Mouse (Mus musculus) kidney, postnatal 10 days (tissue): ENCODE results near the gene Zcwpw1.
A peak's percentile ranks its signal among the peaks of the same experiment; 100 is the strongest.
"Not testable (repeated sequence)": the region's sequence is repeated elsewhere in the genome, so short reads cannot be mapped to it uniquely, and the experiment has no call there.

Experiments used
- DNase-seq: peaks from one replicate; pipeline ENCODE4 v3.0.0; 2021; ENCODE audit warnings: mixed read lengths

The Zcwpw1 gene

DNA sequence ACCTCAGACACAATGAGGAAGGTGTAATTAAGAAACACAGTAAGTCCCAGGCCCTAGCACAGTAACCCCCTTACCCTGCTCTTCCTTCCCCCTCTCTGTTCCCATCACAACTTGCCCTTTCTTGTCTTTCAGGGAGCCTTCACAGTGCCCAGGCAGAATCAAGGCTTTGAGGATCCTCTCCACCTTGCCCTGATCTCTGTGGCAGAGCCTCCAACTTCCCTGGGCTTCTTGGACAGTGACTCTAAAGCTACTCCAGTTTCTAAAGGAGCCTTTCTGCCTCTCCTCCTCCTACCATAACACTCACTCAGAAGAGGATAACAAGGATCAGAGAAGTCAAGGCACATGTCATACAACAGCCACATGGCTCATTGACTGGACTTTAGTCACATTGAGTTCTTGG is 49.0 kb downstream of the Zcwpw1 start:
- no peak for DNase-seq

GRCm38 (mm10) chr5:137837110-137837509 is 49.5 kb downstream of the Zcwpw1 start:
- DNase-seq: not testable (repeated sequence)

- DNase-seq: not testable (repeated sequence)
Measured at GRCm38 (mm10) chr5:137850313-137850712, 62.7 kb downstream of the Zcwpw1 start.

GRCm38 (mm10) chr5:137854907-137855306 is 67.3 kb downstream of the Zcwpw1 start:
- DNase-seq: not testable (repeated sequence)

DNA sequence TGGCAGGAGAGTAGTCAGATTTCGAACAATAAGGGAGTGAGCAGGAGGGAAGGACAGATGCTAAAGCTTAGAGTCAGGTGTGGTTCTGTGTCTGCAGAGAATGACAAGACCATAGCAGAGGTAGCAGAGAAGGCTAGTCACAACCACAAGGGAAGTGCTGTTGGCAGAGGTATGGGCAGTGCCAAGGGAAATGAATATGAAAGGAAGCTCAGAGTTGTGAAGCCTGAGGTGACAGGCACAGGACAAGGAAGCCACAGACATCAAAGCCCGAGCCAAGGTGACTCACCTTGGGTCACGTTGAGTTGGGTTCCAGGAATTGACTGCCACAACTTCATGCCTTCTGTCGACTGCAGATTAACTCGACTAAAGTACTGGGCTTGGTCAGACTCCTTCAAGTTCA is 69.3 kb downstream of the Zcwpw1 start:
- peak; percentile 19 for DNase-seq

DNA sequence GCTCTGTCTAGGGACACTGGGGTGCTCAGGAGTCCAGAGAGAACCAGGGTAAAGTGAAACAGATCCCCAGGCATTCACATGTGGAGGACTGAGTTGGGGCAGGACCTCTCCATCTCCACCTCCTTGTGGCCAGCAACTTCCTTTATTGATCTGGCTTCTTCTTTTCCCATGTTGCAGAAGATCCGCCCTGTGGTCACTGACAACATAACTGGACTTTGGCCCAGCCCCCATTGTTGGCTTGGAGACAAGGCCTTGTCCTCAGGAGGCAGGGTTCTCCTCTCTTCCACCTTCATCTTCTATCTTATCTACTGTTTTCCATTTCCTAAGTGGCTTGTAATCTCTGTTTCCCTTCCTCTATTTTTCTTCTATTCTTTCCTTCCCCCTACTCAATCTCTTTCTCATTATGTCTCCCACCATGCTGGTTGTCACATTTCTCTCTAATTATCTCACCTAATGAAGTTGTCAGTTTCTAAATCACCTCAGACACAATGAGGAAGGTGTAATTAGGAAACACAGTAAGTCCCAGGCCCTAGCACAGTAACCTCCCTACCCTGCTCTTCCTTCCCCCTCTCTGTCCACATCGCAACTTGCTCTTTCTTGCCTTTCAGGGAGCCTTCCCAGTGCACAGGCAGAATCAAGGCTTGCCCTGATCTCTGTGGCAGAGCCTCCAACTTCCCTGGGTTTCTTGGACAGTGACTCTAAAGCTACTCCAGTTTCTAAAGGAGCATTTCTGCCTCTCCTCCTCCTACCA is 70.5 kb downstream of the Zcwpw1 start, which contains the start of gene Pilrb1:
Gene Pilrb1, minus strand, starts transcription at position 147 of the 751 bp plus-strand sequence.
- not testable (repeated sequence) for DNase-seq

- DNase-seq: not testable (repeated sequence)
Measured at GRCm38 (mm10) chr5:137864008-137864407, 76.4 kb downstream of the Zcwpw1 start.

DNA sequence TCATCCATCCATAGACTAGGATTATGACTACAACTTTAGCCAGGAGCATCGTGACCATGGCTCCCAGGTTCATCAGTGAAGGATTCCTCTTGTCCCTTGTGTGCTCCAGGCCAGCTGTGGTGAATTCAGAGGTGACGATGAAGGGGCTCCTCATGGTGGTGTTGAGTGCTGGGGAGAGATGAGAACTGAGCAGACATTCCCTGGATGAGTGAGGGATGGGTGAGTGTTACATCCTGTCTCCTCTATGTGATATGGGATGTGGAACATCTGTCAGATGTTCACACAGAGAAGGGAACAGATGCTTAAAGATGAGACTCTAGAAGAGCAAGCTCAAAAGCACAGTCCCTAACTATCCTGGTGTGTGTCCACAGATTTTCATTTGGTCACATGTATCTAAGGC is 81.0 kb downstream of the Zcwpw1 start:
- not testable (repeated sequence) for DNase-seq

DNA sequence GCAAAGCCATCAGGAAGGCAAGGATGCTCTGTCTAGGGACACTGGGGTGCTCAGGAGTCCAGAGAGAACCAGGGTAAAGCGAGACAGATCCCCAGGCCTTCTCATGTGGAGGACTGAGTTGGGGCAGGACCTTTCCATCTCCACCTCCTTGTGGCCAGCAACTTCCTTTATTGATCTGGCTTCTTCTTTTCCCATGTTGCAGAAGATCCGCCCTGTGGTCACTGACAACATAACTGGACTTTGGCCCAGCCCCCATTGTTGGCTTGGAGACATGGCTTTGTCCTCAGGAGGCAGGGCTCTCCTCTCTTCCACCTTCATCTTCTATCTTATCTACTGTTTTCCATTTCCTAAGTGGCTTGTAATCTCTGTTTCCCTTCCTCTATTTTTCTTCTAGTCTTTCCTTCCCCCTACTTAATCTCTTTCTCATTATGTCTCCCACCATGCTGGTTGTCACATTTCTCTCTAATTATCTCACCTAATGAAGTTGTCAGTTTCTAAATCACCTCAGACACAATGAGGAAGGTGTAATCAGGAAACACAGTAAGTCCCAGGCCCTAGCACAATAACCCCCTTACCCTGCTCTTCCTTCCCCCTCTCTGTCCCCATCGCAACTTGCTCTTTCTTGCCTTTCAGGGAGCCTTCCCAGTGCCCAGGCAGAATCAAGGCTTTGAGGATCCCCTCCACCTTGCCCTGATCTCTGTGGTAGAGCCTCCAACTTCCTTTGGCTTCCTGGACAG is 84.2 kb downstream of the Zcwpw1 start, which contains the start of gene Pilrb2:
Gene Pilrb2, minus strand, starts transcription at position 172 of the 737 bp plus-strand sequence.
- not testable (repeated sequence) for DNase-seq
